Mouse (Mus musculus): ENCODE measurements at regions not wholly inside any gene's neighbourhood (a gene's known extent, or its start where the extent isn't known, plus 50 kb on each side); places are given as distances from the start of the nearest gene placed in this dataset.

GRCm38 (mm10) chr8:115420536-115420935, 287.1 kb downstream of the Maf start:
- TF ChIP-seq CTCF (IDR thresholded peaks at IDR 0.05; ENCODE audit: insufficient read depth, low read depth, low read length), result no peak
- TF ChIP-seq POLR2A (IDR thresholded peaks at IDR 0.05; ENCODE audit: insufficient read depth, low read depth, low read length), result no peak
